ENCODE assay signal across 14 mouse cellular contexts in genomic region chr16:8849929-8850328, GRCm38 (mm10). TPM values are rescaled to one million over a fixed set of nuclear protein-coding genes. Genes with fewer than 3 reads are reported as not detected.
DNase-seq lines count a peak whose midpoint lies in the region; ATAC-seq lines count a peak whose summit lies in the region.
"Had no signal": no experiment of that assay in that cellular context is flagged by ENCODE, and none has a peak within 500 bp of the region (broad histone marks: within the 10 kb centered on the region; RNA-seq: fewer than 3 reads in every experiment).

No protein-coding gene starts in this region.

- no peaks in the 10 kb centered on the region for H3K9me3 ChIP-seq in liver, embryonic 12.5 days (replicated peaks)
- H3K9me3 ChIP-seq: hindbrain, embryonic 10.5 days; midbrain, embryonic 13.5 days; neural tube, embryonic 13.5 days had no signal

- no peak overlapping the region for H3K4me3 ChIP-seq in liver, embryonic 12.5 days
- H3K4me3 ChIP-seq: erythroblast, embryonic 14.5 days; hindbrain, embryonic 10.5 days; midbrain, embryonic 13.5 days; neural tube, embryonic 13.5 days had no signal

- ATAC-seq in activated CD4-positive, CD25-positive, alpha-beta regulatory T cell, adult 4 months = peak; percentile 47
- ATAC-seq in liver, embryonic 12.5 days = no peak
- ATAC-seq: midbrain, embryonic 13.5 days had no signal

- intact Hi-C loops in left cerebral cortex, postnatal 14 days (cut with DNase I) = no loop called here

- no peak overlapping the region for H3K4me2 ChIP-seq in liver, embryonic 12.5 days
- H3K4me2 ChIP-seq: midbrain, embryonic 13.5 days; neural tube, embryonic 13.5 days had no signal

- WGBS in liver, embryonic 12.5 days (ENCODE audit: insufficient replicate concordance) = 80% methylated on average over 1 of the region's 1 CpGs

- no peaks in the 10 kb centered on the region for H3K27me3 ChIP-seq in liver, embryonic 12.5 days (replicated peaks)
- H3K27me3 ChIP-seq: midbrain, embryonic 13.5 days; neural tube, embryonic 13.5 days had no signal

- H3K27ac ChIP-seq in liver, embryonic 12.5 days = no peak overlapping the region
- H3K27ac ChIP-seq: hindbrain, embryonic 10.5 days; midbrain, embryonic 13.5 days; neural tube, embryonic 13.5 days had no signal

- peak; percentile 47 for DNase-seq in kidney, adult 9 months
- DNase-seq in kidney, adult 18-20 months = no peak
- peak; percentile 22 for DNase-seq in CD4-positive helper T cell, adult 2 months (ENCODE audit: low read depth, low spot score)
- DNase-seq in lung, postnatal 25 days (ENCODE audit: low spot score) = peak; percentile 41
- no peak for DNase-seq in embryo, embryonic 11 days
- DNase-seq in left cerebral cortex, postnatal 14 days (ENCODE audit: low spot score in 2 of 2) = no peak
- DNase-seq: cerebellum, postnatal 25 days; thymus, postnatal 14 days had no signal

- H3K9ac ChIP-seq in liver, embryonic 12.5 days = no peak overlapping the region
- H3K9ac ChIP-seq: midbrain, embryonic 13.5 days; neural tube, embryonic 13.5 days had no signal

- H3K4me1 ChIP-seq in liver, embryonic 12.5 days = peaks cover 35% of the 10 kb centered on the region; the same call in 1 of the 2 replicates
- H3K4me1 ChIP-seq: hindbrain, embryonic 10.5 days had no signal

- H3K36me3 ChIP-seq in liver, embryonic 12.5 days = peaks cover 93% of the 10 kb centered on the region

RNA-seq across cellular contexts. Expression of gene 1810013L24Rik, which starts 20.0 kb away (rescaled TPM):
- 10 to 100 TPM; 17.5 to 21.1 TPM for polyA plus RNA-seq in activated CD4-positive, CD25-positive, alpha-beta regulatory T cell, adult 4 months (2017; shearing (Covaris generic))
- 100 to 1,000 TPM; 110 to 118 TPM for total RNA-seq in left cerebral cortex, postnatal 14 days (2021)
- polyA plus RNA-seq in liver, embryonic 12.5 days (2016; fragmentation: Nextera tagmentation; extraction: Ambion mirVana) = 23.2 and 23.9 TPM in 2 replicates

RNA-seq across cellular contexts. Expression of gene Usp7, which starts 57.8 kb away (rescaled TPM):
- 10 to 100 TPM; 35.0 to 48.0 TPM for polyA plus RNA-seq in activated CD4-positive, CD25-positive, alpha-beta regulatory T cell, adult 4 months (2017; shearing (Covaris generic))
- 100 to 1,000 TPM; 155 to 156 TPM for total RNA-seq in left cerebral cortex, postnatal 14 days (2021)
- polyA plus RNA-seq in liver, embryonic 12.5 days (2016; fragmentation: Nextera tagmentation; extraction: Ambion mirVana) = 32.9 and 33.5 TPM in 2 replicates

Comparison
In these comparisons a context has a peak if more than half of its experiments do, and no peak if none do; other contexts are left out.
1. DNase-seq: peak in kidney, adult 9 months (single experiment), CD4-positive helper T cell, adult 2 months (single experiment) and lung, postnatal 25 days (single experiment); none in kidney, adult 18-20 months (single experiment), embryo, embryonic 11 days (single experiment) and left cerebral cortex, postnatal 14 days (0 of 2).